ENCODE assay signal across 19 mouse cellular contexts in genomic region chr8:123343422-123343821, GRCm38 (mm10). TPM values are rescaled to one million over a fixed set of nuclear protein-coding genes. Genes with fewer than 3 reads are reported as not detected.
DNase-seq lines count a peak whose midpoint lies in the region.
"Had no signal": no experiment of that assay in that cellular context is flagged by ENCODE, and none has a peak within 500 bp of the region (broad histone marks: within the 10 kb centered on the region; RNA-seq: fewer than 3 reads in every experiment).

No protein-coding gene starts in this region.

- H3K4me1 ChIP-seq in heart, embryonic 10.5 days: peaks cover 23% of the 10 kb centered on the region

- no peaks in the 10 kb centered on the region for H3K36me3 ChIP-seq in heart, embryonic 10.5 days
- H3K36me3 ChIP-seq: embryonic facial prominence, embryonic 13.5 days; intestine, embryonic 15.5 days; limb, embryonic 10.5 days; liver, embryonic 12.5 days had no signal

- H3K27ac ChIP-seq in heart, embryonic 10.5 days: peak overlapping the region; percentile 39; the same call in 1 of the 2 replicates
- H3K27ac ChIP-seq: embryonic facial prominence, embryonic 13.5 days; forebrain, embryonic 10.5 days; hindbrain, embryonic 12.5 days; intestine, embryonic 15.5 days; limb, embryonic 10.5 days; liver, embryonic 12.5 days had no signal

- no peak for DNase-seq in heart, embryonic 10.5 days (ENCODE audit: low spot score)
- DNase-seq in heart, adult 9 months (ENCODE audit: low spot score in 2 of 2): no peak
- peak; percentile 60 for DNase-seq in 416B (ENCODE audit: low read depth)
- DNase-seq in kidney, adult 9 months: peak; percentile 34
- DNase-seq in lung, postnatal 10 days: peak; percentile 31
- no peak for DNase-seq in gastrocnemius, postnatal 25 days
- DNase-seq in right cerebral cortex, postnatal 4 days: no peak
- DNase-seq in left cerebral cortex, adult 18-20 months (ENCODE audit: low spot score in 2 of 2): no peak
- DNase-seq: adrenal gland, adult 2 months; cerebellum, adult 18-20 months; layer of hippocampus, postnatal 36 days; retina, postnatal 1 day; spleen, adult 18-20 months had no signal

- no peaks in the 10 kb centered on the region for H3K9me3 ChIP-seq in heart, embryonic 10.5 days
- H3K9me3 ChIP-seq: forebrain, embryonic 10.5 days; hindbrain, embryonic 12.5 days; intestine, embryonic 15.5 days; limb, embryonic 10.5 days; liver, embryonic 12.5 days had no signal

- H3K27me3 ChIP-seq in heart, embryonic 10.5 days (ENCODE audit: insufficient read depth, poor library complexity, severe bottlenecking): no peaks in the 10 kb centered on the region
- H3K27me3 ChIP-seq: embryonic facial prominence, embryonic 13.5 days; hindbrain, embryonic 12.5 days; intestine, embryonic 15.5 days; liver, embryonic 12.5 days had no signal

- WGBS in heart, embryonic 10.5 days: 77% methylated on average over 12 of the region's 12 CpGs

- peak overlapping the region; percentile 1; the same call in 1 of the 2 replicates for H3K4me3 ChIP-seq in heart, embryonic 10.5 days
- H3K4me3 ChIP-seq: embryonic facial prominence, embryonic 13.5 days; forebrain, embryonic 10.5 days; hindbrain, embryonic 12.5 days; intestine, embryonic 15.5 days; limb, embryonic 10.5 days; liver, embryonic 12.5 days had no signal

RNA-seq across cellular contexts. Expression of gene Spire2, which starts 10.9 kb away (rescaled TPM):
- polyA plus RNA-seq in heart, embryonic 10.5 days (2016; fragmentation: Nextera tagmentation; extraction: Ambion mirVana): 4.4 TPM in 2 replicates
- under 1 TPM; 0.19 to 0.49 TPM for total RNA-seq in gastrocnemius, postnatal 25 days (2021)
- total RNA-seq in left cerebral cortex, adult 18-20 months (2021): 10 to 100 TPM; 19.0 to 20.1 TPM

RNA-seq across cellular contexts. Expression of gene Fanca, which starts 25.0 kb away (rescaled TPM):
- polyA plus RNA-seq in heart, embryonic 10.5 days (2016; fragmentation: Nextera tagmentation; extraction: Ambion mirVana): 28.9 and 31.5 TPM in 2 replicates
- total RNA-seq in gastrocnemius, postnatal 25 days (2021): 1 to 10 TPM in 1 of 2 experiments, under 1 TPM in 1; 0.51 to 1.3 TPM
- 1 to 10 TPM; 1.5 to 1.9 TPM for total RNA-seq in left cerebral cortex, adult 18-20 months (2021)

RNA-seq across cellular contexts. Expression of gene Tcf25, which starts 30.1 kb away (rescaled TPM):
- polyA plus RNA-seq in heart, embryonic 10.5 days (2016; fragmentation: Nextera tagmentation; extraction: Ambion mirVana): 153 and 172 TPM in 2 replicates
- total RNA-seq in gastrocnemius, postnatal 25 days (2021): 100 to 1,000 TPM; 112 to 128 TPM
- total RNA-seq in left cerebral cortex, adult 18-20 months (2021): 100 to 1,000 TPM; 565 to 596 TPM

Comparison
In these comparisons a context has a peak if more than half of its experiments do, and no peak if none do; other contexts are left out.
1. DNase-seq: peak in 416B (single experiment), kidney, adult 9 months (single experiment) and lung, postnatal 10 days (single experiment); none in heart, embryonic 10.5 days (single experiment), heart, adult 9 months (0 of 2), gastrocnemius, postnatal 25 days (single experiment), right cerebral cortex, postnatal 4 days (single experiment) and left cerebral cortex, adult 18-20 months (0 of 2).
2. RNA of gene Spire2, which starts 10.9 kb away (total RNA-seq): 19.0 to 20.1 TPM in left cerebral cortex, adult 18-20 months; 0.19 to 0.49 TPM in gastrocnemius, postnatal 25 days; every median in the first group is over 10 times any median in the second.
3. RNA of gene Tcf25, which starts 30.1 kb away (total RNA-seq): 565 to 596 TPM in left cerebral cortex, adult 18-20 months; 112 to 128 TPM in gastrocnemius, postnatal 25 days; every median in the first group is over 4 times any median in the second.